Mouse (Mus musculus): ENCODE results near the gene Fnbp1l.

GRCm38 (mm10) chr3:122603229-122603628 lies 16.3 kb downstream of the Fnbp1l start:
- TF ChIP-seq CTCF (IDR thresholded peaks at IDR 0.05; ENCODE audit: low read depth, low read length) (no peak), EP300 (IDR thresholded peaks at IDR 0.05; ENCODE audit: insufficient read depth, low read depth, low read length) (no peak), POLR2A (IDR thresholded peaks at IDR 0.05; ENCODE audit: insufficient read depth, low read length) (no peak)

All from ES-Bruce4 (cell line).